Mouse (Mus musculus) embryonic facial prominence, embryonic 15.5 days (tissue): ENCODE results near the gene Ubtd2. TPM values are rescaled to one million over a fixed set of nuclear protein-coding genes. Genes with fewer than 3 reads are reported as not detected.

Source experiments
- ATAC-seq: fragments of 200-750 bp; cut with Nextera tagmentation; 2 replicates; pipeline ENCODE4 v1.8.0; 2017; ENCODE audit warnings: low read depth, moderate TSS enrichment; ENCODE audit not compliant: insufficient number of reproducible peaks, low FRiP score, low TSS enrichment
- H3K27ac ChIP-seq: fragments of 300-500 bp; sonication (generic); replicated peaks from 2 replicates; pipeline ENCODE4 v1.5.1; 2015; ENCODE audit warnings: mild to moderate bottlenecking, inconsistent platforms
- H3K27me3 ChIP-seq: fragments of 300-500 bp; sonication (generic); 2 replicates; pipeline ENCODE4 v1.6.1; 2015; ENCODE audit warnings: inconsistent platforms
- H3K36me3 ChIP-seq: fragments of 300-500 bp; sonication (generic); 2 replicates; pipeline ENCODE4 v1.6.1; 2015; ENCODE audit warnings: mild to moderate bottlenecking, inconsistent platforms
- H3K4me1 ChIP-seq: fragments of 300-500 bp; sonication (generic); 2 replicates; pipeline ENCODE4 v1.6.1; 2015; ENCODE audit warnings: inconsistent platforms
- H3K4me2 ChIP-seq: fragments of 300-500 bp; sonication (generic); replicated peaks from 2 replicates; pipeline ENCODE4 v1.6.1; 2015; ENCODE audit warnings: mild to moderate bottlenecking, inconsistent platforms
- H3K4me3 ChIP-seq: fragments of 300-500 bp; sonication (generic); replicated peaks from 2 replicates; pipeline ENCODE4 v1.5.1; 2015; ENCODE audit warnings: mild to moderate bottlenecking, inconsistent platforms
- H3K9ac ChIP-seq: fragments of 300-500 bp; sonication (generic); 2 replicates; pipeline ENCODE4 v1.6.1; 2015; ENCODE audit warnings: inconsistent platforms
- H3K9me3 ChIP-seq: fragments of 300-500 bp; sonication (generic); replicated peaks from 2 replicates; pipeline ENCODE4 v1.6.1; 2016; ENCODE audit warnings: inconsistent platforms
- WGBS: fragments of 180-500 bp; shearing (Covaris S2); methylation state at CpG from one replicate; pipeline ENCODE4 v1.1.7; 2015; 5-methylcytosine and 5-hydroxymethylcytosine counted together
- polyA plus RNA-seq: library from polyadenylated mRNA; unstranded; fragments of >200 nt; fragmentation: Nextera tagmentation; extraction: Ambion mirVana; gene quantifications from 2 replicates; pipeline ENCODE4 v1.2.1, GENCODE M21; 2015

The Ubtd2 gene
- polyA plus RNA-seq, 1 experiment from 2014 or later = 74.5 TPM

- WGBS = 82% methylated on average over 4 of the region's 4 CpGs
- Histone ChIP-seq H3K4me2 (no peak overlapping the region), H3K9me3 (no peaks in the 10 kb centered on the region), H3K9ac (no peak overlapping the region), H3K36me3 (no peaks in the 10 kb centered on the region), H3K27ac (no peak overlapping the region), H3K4me3 (no peak overlapping the region), H3K4me1 (peaks cover 44% of the 10 kb centered on the region), H3K27me3 (no peaks in the 10 kb centered on the region)
- ATAC-seq = no peak
Measured at GRCm38 (mm10) chr11:32548240-32548639, 93.1 kb downstream of the Ubtd2 start.

DNA sequence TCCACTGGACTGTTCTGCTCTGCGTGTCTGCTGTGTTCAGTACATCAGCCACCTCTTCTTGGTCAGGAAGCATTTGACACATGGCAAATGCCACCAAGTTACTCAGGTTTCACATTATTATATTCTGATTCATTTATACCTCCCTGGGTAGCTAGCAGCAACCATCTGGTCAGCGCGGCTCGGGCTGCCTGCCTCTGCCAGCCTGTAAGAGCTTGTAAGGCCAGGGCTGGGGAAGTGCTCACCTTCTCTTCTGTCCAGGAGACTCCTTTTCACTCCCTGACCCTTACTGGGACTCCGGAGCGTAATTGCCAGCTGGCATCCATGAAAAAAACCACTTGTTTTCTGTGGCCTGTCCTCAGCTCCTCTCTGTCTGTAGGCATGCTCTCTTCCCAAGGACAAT lies 94.1 kb downstream of the Ubtd2 start:
- H3K27ac ChIP-seq = no peak overlapping the region
- no peak for ATAC-seq
- H3K27me3 ChIP-seq = no peaks in the 10 kb centered on the region
- no peaks in the 10 kb centered on the region for H3K36me3 ChIP-seq
- H3K4me1 ChIP-seq = peaks cover 50% of the 10 kb centered on the region
- no peak overlapping the region for H3K4me2 ChIP-seq
- H3K9me3 ChIP-seq = no peaks in the 10 kb centered on the region
- no peak overlapping the region for H3K9ac ChIP-seq
- H3K4me3 ChIP-seq = no peak overlapping the region
- WGBS = 56% methylated on average over 6 of the region's 6 CpGs

DNA sequence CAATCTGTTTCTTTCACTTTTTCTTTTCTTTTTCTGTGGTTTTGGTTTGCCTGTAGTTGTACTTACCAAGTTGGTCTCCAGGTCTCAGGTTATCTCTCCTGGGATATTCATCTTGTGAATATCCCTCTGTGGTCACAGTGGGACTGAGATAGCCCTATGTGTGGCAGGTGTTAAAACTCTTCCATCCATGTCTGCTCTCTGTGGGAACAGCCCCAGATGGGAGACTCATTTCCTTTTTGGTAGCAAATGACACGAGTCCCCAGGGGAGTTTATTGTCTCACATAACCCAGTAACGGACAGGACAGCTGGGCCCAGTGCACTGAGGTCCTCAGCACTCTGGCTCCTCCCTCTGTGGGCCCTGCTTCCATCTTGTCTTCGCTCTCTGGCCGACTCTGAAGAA lies 94.9 kb downstream of the Ubtd2 start:
- no peak overlapping the region for H3K4me3 ChIP-seq
- H3K27me3 ChIP-seq = no peaks in the 10 kb centered on the region
- 59% methylated on average over 4 of the region's 4 CpGs for WGBS
- no peaks in the 10 kb centered on the region for H3K36me3 ChIP-seq
- H3K9me3 ChIP-seq = no peaks in the 10 kb centered on the region
- H3K4me1 ChIP-seq = peaks cover 50% of the 10 kb centered on the region
- H3K27ac ChIP-seq = no peak overlapping the region
- H3K9ac ChIP-seq = no peak overlapping the region
- ATAC-seq = no peak
- H3K4me2 ChIP-seq = no peak overlapping the region

GRCm38 (mm10) chr11:32551056-32551455 lies 95.9 kb downstream of the Ubtd2 start:
- no peak overlapping the region for H3K4me3 ChIP-seq
- no peak overlapping the region for H3K9ac ChIP-seq
- H3K9me3 ChIP-seq = no peaks in the 10 kb centered on the region
- ATAC-seq = no peak
- peak overlapping the region; percentile 23; the same call in 1 of the 2 replicates for H3K27ac ChIP-seq
- peaks cover 50% of the 10 kb centered on the region for H3K4me1 ChIP-seq
- 91% methylated on average over 4 of the region's 4 CpGs for WGBS
- H3K27me3 ChIP-seq = no peaks in the 10 kb centered on the region
- H3K36me3 ChIP-seq = no peaks in the 10 kb centered on the region
- H3K4me2 ChIP-seq = no peak overlapping the region

DNA sequence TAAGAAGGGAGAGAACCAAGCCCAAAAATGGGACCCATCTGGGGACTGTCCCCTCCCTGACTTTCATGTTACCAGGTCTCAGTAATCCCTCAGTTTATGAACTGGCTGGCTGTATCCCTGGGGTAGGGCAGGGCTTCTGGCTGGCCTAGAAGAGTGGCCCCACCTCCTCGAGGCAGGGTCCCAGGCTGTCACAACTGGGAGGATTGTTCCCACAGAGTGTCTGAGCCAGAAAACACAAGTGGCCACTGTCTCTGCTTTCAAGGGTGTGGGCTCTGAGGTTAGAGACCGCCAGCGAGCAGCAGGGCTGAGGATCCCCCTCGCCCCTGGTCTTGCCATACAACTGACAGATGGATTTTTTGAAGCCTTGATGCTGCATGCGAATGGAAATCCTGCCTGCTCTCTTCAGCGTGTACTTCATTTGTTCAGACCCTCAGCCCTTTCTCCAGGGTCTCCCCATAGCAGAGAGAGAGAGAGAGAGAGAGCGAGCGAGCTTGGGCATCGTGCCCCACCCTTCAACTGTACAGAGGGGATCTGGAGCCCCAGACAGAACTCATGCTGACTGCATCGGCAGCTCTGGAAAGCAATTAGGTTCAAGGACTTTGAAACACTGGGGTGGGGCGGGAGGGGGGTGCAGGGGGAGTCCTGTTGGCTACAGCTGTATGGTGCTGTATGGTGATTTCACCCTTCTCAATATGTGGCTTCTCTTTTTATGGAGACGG lies 96.6 kb downstream of the Ubtd2 start:
- Histone ChIP-seq H3K4me2 (no peak overlapping the region), H3K9ac (no peak overlapping the region), H3K27ac (peak overlapping the region; percentile 74), H3K4me3 (no peak overlapping the region), H3K36me3 (no peaks in the 10 kb centered on the region), H3K4me1 (peaks cover 46% of the 10 kb centered on the region), H3K9me3 (no peaks in the 10 kb centered on the region), H3K27me3 (no peaks in the 10 kb centered on the region)
- ATAC-seq = no peak; the same call in 1 of the 2 replicates
- WGBS = 48% methylated on average over 12 of the region's 12 CpGs

GRCm38 (mm10) chr11:32552401-32553090 lies 97.4 kb downstream of the Ubtd2 start:
- Histone ChIP-seq H3K27ac (peak overlapping the region; percentile 74), H3K4me3 (no peak overlapping the region), H3K9ac (no peak overlapping the region), H3K27me3 (no peaks in the 10 kb centered on the region), H3K4me1 (peaks cover 46% of the 10 kb centered on the region), H3K4me2 (no peak overlapping the region), H3K36me3 (no peaks in the 10 kb centered on the region), H3K9me3 (no peaks in the 10 kb centered on the region)
- whole genome bisulfite sequencing = 51% methylated on average over 13 of the region's 13 CpGs
- 0 out of 2 replicates have a peak, but pooled peaks have one; percentile 26 for ATAC-seq

DNA sequence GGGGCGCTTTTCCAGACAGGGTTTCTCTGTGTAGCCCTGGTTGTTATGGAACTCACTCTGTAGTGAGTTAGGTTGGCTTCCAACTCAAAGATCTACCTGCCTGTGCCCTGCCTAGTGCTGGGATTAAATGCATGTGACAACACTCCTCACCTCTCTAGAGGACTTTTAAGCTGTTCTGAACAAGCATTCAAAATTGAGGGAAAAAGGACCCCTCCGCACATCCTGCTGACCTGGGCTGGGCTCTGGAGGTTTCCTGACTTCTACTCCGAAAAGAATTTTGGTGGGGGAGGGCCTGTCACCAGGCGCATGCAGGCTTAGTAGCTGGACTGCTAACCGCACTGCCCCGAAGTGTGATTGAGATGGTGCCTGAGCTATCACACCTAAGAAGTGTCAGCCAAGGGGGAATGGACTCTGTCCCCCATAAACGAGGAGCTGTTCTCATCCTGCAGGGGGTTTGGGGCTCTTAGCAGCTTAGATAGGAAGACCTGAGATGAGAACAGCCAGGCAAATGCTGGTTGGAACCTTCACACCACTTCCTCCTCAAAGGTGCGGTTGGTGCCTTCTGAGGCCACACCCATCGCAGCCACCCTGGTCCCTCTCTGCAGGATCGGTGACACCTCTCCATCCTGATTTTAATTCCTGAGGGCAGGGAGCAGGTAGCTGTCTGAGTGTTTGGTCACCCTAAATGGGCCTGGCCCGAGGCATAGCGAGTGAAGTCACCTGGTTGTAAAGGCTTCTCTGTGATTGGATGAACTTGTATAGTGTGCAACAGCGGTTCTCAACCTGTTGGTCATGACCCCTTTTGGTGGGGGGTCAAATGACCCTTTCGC lies 98.4 kb downstream of the Ubtd2 start:
- Histone ChIP-seq H3K27me3 (no peaks in the 10 kb centered on the region), H3K4me3 (no peak overlapping the region)
- ATAC-seq = no peak

GRCm38 (mm10) chr11:32554141-32555091 lies 99.2 kb downstream of the Ubtd2 start:
- no peaks in the 10 kb centered on the region for H3K27me3 ChIP-seq
- no peak for ATAC-seq
- H3K4me1 ChIP-seq = peaks cover 45% of the 10 kb centered on the region
- WGBS = 88% methylated on average over 14 of the region's 14 CpGs
- no peak overlapping the region for H3K27ac ChIP-seq
- no peak overlapping the region for H3K4me3 ChIP-seq
- H3K9me3 ChIP-seq = no peaks in the 10 kb centered on the region
- no peaks in the 10 kb centered on the region for H3K36me3 ChIP-seq
- no peak overlapping the region for H3K9ac ChIP-seq
- no peak overlapping the region for H3K4me2 ChIP-seq

More for the DNA sequence above, 98.4 kb downstream of the Ubtd2 start:
- Histone ChIP-seq H3K36me3 (no peaks in the 10 kb centered on the region), H3K4me2 (no peak overlapping the region), H3K27ac (peak overlapping the region; percentile 74; the same call in 1 of the 2 replicates), H3K4me1 (peaks cover 48% of the 10 kb centered on the region), H3K9ac (no peak overlapping the region), H3K9me3 (no peaks in the 10 kb centered on the region)
- WGBS = 69% methylated on average over 14 of the region's 14 CpGs

DNA sequence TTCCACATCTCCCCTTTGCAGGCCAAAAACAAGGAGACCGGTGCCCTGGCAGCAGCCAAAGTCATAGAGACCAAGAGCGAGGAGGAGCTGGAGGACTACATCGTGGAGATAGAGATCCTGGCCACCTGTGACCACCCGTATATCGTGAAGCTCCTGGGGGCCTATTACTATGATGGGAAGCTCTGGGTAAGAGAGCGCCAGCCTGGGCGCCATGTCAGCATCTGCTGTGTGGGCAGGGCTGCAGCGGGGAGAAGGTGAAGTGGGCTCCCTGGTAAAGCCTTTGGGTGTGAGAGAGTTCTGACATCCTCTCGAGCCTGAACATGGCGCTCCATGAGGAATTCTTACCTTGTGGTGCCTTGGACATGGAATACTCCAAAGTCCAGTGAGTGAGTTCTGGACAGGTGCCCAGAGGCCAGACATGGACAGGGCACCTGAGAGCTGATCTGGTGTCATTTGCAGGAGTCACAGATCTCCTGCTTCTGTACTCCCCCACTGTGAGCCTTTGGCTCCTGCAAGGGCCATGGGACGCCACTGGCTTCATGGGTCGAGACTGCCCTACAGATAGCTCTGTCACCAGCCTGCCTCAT lies 100.0 kb downstream of the Ubtd2 start:
- H3K4me1 ChIP-seq = peaks cover 40% of the 10 kb centered on the region
- H3K9me3 ChIP-seq = no peaks in the 10 kb centered on the region
- no peak overlapping the region for H3K4me3 ChIP-seq
- 92% methylated on average over 12 of the region's 12 CpGs for WGBS
- no peaks in the 10 kb centered on the region for H3K27me3 ChIP-seq
- no peak overlapping the region for H3K27ac ChIP-seq
- no peak overlapping the region for H3K4me2 ChIP-seq
- no peak overlapping the region for H3K9ac ChIP-seq
- H3K36me3 ChIP-seq = no peaks in the 10 kb centered on the region
- ATAC-seq = no peak

- no peak overlapping the region for H3K4me2 ChIP-seq
- H3K27me3 ChIP-seq = no peaks in the 10 kb centered on the region
- H3K4me3 ChIP-seq = no peak overlapping the region
- peaks cover 28% of the 10 kb centered on the region for H3K4me1 ChIP-seq
- 74% methylated on average over 10 of the region's 10 CpGs for WGBS
- no peak for ATAC-seq
- no peak overlapping the region for H3K27ac ChIP-seq
- H3K36me3 ChIP-seq = no peaks in the 10 kb centered on the region
- no peak overlapping the region for H3K9ac ChIP-seq
- H3K9me3 ChIP-seq = no peaks in the 10 kb centered on the region
Measured at GRCm38 (mm10) chr11:32556333-32556990, 101.3 kb downstream of the Ubtd2 start.
